Mouse (Mus musculus) heart, embryonic 13.5 days (tissue): ENCODE data around the gene Adam33. TPM values are rescaled to one million over a fixed set of nuclear protein-coding genes. Genes with fewer than 3 reads are reported as not detected.
"Not testable (repeated sequence)": the region's sequence is repeated elsewhere in the genome, so short reads cannot be mapped to it uniquely, and the experiment has no call there.

Experiments used
- ATAC-seq: fragments of 200-750 bp; cut with Nextera tagmentation; 2 replicates; pipeline ENCODE4 v1.8.0; 2017; ENCODE audit warnings: moderate TSS enrichment; ENCODE audit not compliant: insufficient number of reproducible peaks, low FRiP score, low TSS enrichment; ENCODE audit errors: extremely low read depth
- H3K27ac ChIP-seq: fragments of 300-500 bp; sonication (generic); replicated peaks from 2 replicates; pipeline ENCODE4 v1.5.1; 2015; ENCODE audit warnings: moderate library complexity, mild to moderate bottlenecking, inconsistent platforms
- H3K27me3 ChIP-seq: fragments of 300-500 bp; sonication (generic); replicated peaks from 2 replicates; pipeline ENCODE4 v1.6.1; 2015; ENCODE audit warnings: mild to moderate bottlenecking, inconsistent platforms
- H3K36me3 ChIP-seq: fragments of 300-500 bp; sonication (generic); 2 replicates; pipeline ENCODE4 v1.6.1; 2015; ENCODE audit warnings: mild to moderate bottlenecking, inconsistent platforms
- H3K4me1 ChIP-seq: fragments of 300-500 bp; sonication (generic); 2 replicates; pipeline ENCODE4 v1.6.1; 2015; ENCODE audit warnings: inconsistent platforms
- H3K4me2 ChIP-seq: fragments of 300-500 bp; sonication (generic); 2 replicates; pipeline ENCODE4 v1.6.1; 2015; ENCODE audit warnings: inconsistent platforms, mild to moderate bottlenecking, moderate library complexity
- H3K4me3 ChIP-seq: fragments of 300-500 bp; sonication (generic); 2 replicates; pipeline ENCODE4 v1.5.1; 2015; ENCODE audit warnings: moderate library complexity, mild to moderate bottlenecking, inconsistent platforms
- H3K9ac ChIP-seq: fragments of 300-500 bp; sonication (generic); 2 replicates; pipeline ENCODE4 v1.6.1; 2015; ENCODE audit warnings: inconsistent platforms, mild to moderate bottlenecking, moderate library complexity
- H3K9me3 ChIP-seq: fragments of 300-500 bp; sonication (generic); 2 replicates; pipeline ENCODE4 v1.6.1; 2016; ENCODE audit warnings: inconsistent platforms
- WGBS: fragments of 180-500 bp; shearing (Covaris S2); methylation state at CpG from one replicate; pipeline ENCODE4 v1.1.7; 2015; ENCODE audit warnings: mixed read lengths; 5-methylcytosine and 5-hydroxymethylcytosine counted together
- polyA plus RNA-seq: library from polyadenylated mRNA; unstranded; fragments of >200 nt; fragmentation: Nextera tagmentation; extraction: Ambion mirVana; gene quantifications from 2 replicates; pipeline ENCODE4 v1.2.1, GENCODE M21; 2015

Adam33 gene
- 11.7 and 12.8 TPM in 2 replicates for polyA plus RNA-seq

DNA sequence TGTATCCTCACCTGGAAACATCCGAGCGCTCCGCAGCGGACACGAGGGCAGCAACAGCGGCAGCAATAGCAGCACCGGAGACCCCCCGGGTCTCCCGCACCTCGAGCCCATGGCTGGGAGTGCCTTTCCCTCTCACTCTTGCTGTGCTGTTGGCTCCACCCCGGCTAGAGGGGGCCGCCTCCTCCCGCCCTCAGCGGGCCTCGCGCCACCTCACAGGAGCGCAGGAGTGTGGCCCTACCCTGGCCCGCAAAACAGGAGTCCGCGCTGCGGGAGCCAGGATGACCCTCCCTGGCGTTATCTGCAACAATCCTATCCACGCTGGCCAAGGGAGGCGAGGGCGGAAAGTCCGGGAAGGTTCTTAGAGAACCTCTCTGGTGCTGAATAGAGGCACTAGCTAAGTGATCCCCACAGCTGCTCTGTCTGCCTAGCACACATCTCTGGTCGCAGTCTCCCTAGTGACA lies at the start of gene Adam33:
TSS of gene Adam33 (minus strand) at position 411 of the 461 bp plus-strand sequence.
- no peaks in the 10 kb centered on the region for H3K36me3 ChIP-seq
- H3K4me1 ChIP-seq, result peaks cover 48% of the 10 kb centered on the region
- H3K4me2 ChIP-seq, result peak within 1 kb of the TSS; percentile 67
- H3K4me3 ChIP-seq, result peak within 1 kb of the TSS; percentile 45
- H3K27ac ChIP-seq, result no peak within 1 kb of the TSS
- H3K9ac ChIP-seq, result peak within 1 kb of the TSS; percentile 73
- no peak for ATAC-seq
- H3K27me3 ChIP-seq, result peaks cover 58% of the 10 kb centered on the region
- 3% methylated on average over 27 of the region's 27 CpGs for WGBS
- no peaks in the 10 kb centered on the region for H3K9me3 ChIP-seq

DNA sequence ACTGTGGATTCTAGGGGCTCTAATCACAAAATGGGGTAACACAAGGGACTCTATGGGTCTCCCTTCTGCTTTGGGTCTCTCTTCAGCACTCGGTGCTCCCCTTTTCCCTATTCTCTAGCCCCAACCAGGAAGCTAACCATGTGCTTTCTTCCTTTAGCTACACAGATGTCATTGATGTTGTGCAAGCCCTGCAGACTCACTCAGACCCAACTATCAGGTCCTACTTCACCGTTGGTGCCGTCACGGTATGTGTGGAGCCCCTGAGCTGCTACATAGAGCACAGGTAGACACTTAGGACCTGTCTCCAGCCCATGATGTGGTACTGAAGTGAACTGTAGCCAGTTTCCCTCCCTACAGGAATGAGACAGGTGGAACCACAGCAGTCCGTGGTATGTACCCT lies 42.4 kb upstream of the Adam33 start:
- ATAC-seq, result no peak

DNA sequence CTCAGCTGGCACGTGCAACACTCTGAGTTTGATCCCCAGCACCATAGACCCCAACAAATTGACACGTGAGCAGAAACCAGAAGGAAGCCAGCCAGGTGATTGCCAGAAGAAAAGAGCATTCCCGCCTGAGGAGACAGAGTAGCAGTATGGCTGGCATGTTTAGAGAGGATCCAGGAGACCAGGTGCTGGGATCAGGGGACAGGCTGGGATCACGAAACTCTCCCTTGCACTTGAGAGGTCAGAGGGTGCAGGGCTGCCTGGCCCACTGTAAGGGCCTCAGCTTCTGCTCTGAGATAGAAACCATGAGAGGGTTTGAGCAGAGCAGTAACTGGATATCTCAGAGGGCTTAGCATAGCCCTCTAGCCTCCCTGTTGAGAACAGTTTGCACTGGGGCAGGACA lies 41.4 kb upstream of the Adam33 start:
- not testable (repeated sequence) for ATAC-seq, H3K27me3 ChIP-seq, H3K9ac ChIP-seq, H3K4me2 ChIP-seq, H3K9me3 ChIP-seq, H3K36me3 ChIP-seq, H3K4me3 ChIP-seq, H3K27ac ChIP-seq
- peaks cover 12% of the 10 kb centered on the region for H3K4me1 ChIP-seq
- WGBS, result 67% methylated on average over 4 of the region's 4 CpGs

More for the DNA sequence above, 42.4 kb upstream of the Adam33 start:
- Histone ChIP-seq H3K9ac (no peak overlapping the region), H3K9me3 (no peaks in the 10 kb centered on the region), H3K4me3 (no peak overlapping the region), H3K4me1 (peaks cover 12% of the 10 kb centered on the region), H3K4me2 (no peak overlapping the region), H3K36me3 (no peaks in the 10 kb centered on the region), H3K27me3 (no peaks in the 10 kb centered on the region), H3K27ac (no peak overlapping the region)
- WGBS, result 77% methylated on average over 5 of the region's 5 CpGs

DNA sequence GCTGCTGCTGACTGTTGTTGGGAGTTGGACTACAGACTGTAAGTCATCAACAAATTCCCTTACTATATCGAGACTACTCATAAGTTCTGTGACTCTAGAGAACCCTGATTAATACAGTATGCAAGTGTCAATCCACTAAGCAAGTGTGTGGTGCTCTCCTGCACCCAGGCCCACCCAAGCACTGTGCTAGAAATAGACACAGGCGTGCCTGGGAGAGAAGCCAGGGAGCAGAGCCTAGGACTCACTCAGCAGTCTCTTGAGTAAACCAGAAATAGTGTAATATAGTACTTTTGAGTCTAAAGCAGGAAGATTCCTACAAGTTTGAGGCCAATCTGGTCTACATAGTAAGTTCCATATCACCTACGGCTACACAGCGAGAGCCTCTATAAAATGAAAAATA lies 40.4 kb upstream of the Adam33 start:
- Histone ChIP-seq H3K27ac (0 out of 2 replicates have a peak overlapping the region, but pooled peaks have one; percentile 28), H3K4me2 (no peak overlapping the region), H3K9ac (no peak overlapping the region), H3K27me3 (no peaks in the 10 kb centered on the region), H3K36me3 (no peaks in the 10 kb centered on the region), H3K4me1 (peaks cover 12% of the 10 kb centered on the region), H3K9me3 (no peaks in the 10 kb centered on the region), H3K4me3 (no peak overlapping the region)
- WGBS, result 55% methylated on average over 4 of the region's 4 CpGs
- ATAC-seq, result no peak

DNA sequence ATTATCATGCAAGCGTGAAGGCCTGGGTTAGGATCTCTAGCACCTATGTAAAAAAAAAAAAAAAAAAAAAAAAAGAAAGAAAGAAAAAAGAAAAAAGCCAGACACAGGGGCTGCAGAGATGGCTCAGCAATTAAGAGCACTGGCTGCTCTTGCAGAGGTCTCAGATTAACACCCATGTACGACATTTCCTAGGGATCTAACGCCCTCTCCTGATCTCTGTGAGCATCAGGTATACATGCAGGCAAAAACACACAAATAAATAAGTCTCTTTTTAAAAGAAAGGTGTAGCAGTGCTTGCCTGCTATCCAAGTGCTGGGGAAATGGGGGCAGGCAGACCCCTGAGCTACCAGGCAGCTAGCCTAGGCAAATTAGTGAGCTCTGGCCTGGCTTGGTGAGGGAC lies 37.9 kb upstream of the Adam33 start:
- Histone ChIP-seq H3K9ac (no peak overlapping the region), H3K4me1 (peaks cover 20% of the 10 kb centered on the region), H3K4me2 (no peak overlapping the region), H3K36me3 (no peaks in the 10 kb centered on the region), H3K27ac (no peak overlapping the region), H3K9me3 (no peaks in the 10 kb centered on the region), H3K27me3 (no peaks in the 10 kb centered on the region), H3K4me3 (no peak overlapping the region)
- ATAC-seq, result no peak
- 47% methylated on average over 3 of the region's 3 CpGs for WGBS

DNA sequence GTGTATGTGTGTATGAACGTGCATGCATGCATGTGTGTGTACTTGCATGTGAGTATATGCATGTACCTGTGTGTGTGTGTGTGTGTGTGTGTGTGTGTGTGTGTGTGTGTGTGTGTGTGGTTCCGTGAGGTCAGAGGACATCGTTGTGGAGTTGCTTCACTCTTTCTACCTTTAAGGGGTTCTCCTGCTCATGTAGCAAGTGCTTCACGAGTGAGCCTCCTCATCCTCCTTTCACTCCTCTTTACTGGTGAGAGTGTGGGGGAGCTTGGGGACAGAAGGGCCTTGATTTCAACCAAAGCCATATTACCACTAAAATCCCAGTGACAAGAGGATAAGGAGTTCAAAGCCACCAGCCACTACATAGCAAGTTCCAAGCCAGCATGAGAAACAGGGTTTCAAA lies 33.5 kb upstream of the Adam33 start:
- H3K4me3 ChIP-seq, result no peak overlapping the region
- H3K36me3 ChIP-seq, result no peaks in the 10 kb centered on the region
- H3K27me3 ChIP-seq, result no peaks in the 10 kb centered on the region
- no peak for ATAC-seq
- no peaks in the 10 kb centered on the region for H3K9me3 ChIP-seq
- WGBS, result 69% methylated on average over 4 of the region's 4 CpGs
- peak overlapping the region; percentile 86 for H3K27ac ChIP-seq
- H3K4me2 ChIP-seq, result no peak overlapping the region
- no peak overlapping the region for H3K9ac ChIP-seq
- peaks cover 17% of the 10 kb centered on the region for H3K4me1 ChIP-seq

DNA sequence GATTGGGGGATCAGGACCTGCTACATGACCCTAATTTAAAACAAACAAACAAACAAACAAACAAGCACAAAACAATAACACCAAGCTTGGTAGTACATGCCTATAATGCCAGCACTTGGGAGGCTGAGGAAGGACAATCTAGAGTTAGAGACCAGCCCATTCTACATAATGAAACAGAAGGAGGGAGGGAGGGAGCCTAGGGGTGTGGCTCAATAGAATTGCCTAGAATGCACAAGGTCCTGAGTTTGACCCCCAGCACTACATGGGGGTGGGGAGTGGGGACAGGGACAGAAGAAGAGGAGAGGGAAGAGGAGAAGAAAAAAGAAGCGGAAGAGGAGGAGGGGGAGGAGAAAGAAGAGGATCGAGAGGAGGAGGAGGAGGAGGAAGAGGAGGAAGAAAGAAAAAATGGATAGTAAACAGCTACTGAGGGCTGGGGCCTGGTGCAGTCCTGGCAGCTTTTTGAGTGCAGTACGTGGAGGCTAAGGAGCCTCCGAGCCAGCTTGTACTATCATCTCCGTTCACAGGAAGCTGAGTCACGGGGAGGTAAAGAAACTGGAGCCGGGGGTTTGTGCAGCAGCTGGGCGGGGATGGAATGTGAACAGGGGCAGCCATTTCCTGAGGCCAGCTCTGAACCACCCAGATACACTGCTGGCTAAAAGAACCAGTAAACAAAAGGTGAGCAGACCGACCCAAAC lies 32.6 kb upstream of the Adam33 start:
- peak overlapping the region; percentile 58 for H3K9ac ChIP-seq
- H3K4me1 ChIP-seq, result peaks cover 17% of the 10 kb centered on the region
- no peaks in the 10 kb centered on the region for H3K27me3 ChIP-seq
- 0 out of 2 replicates have a peak overlapping the region, but pooled peaks have one; percentile 10 for H3K4me3 ChIP-seq
- no peaks in the 10 kb centered on the region for H3K9me3 ChIP-seq
- ATAC-seq, result peak; percentile 72
- H3K36me3 ChIP-seq, result no peaks in the 10 kb centered on the region
- whole genome bisulfite sequencing, result 14% methylated on average over 9 of the region's 9 CpGs
- H3K27ac ChIP-seq, result peak overlapping the region; percentile 86
- H3K4me2 ChIP-seq, result peak overlapping the region; percentile 53

DNA sequence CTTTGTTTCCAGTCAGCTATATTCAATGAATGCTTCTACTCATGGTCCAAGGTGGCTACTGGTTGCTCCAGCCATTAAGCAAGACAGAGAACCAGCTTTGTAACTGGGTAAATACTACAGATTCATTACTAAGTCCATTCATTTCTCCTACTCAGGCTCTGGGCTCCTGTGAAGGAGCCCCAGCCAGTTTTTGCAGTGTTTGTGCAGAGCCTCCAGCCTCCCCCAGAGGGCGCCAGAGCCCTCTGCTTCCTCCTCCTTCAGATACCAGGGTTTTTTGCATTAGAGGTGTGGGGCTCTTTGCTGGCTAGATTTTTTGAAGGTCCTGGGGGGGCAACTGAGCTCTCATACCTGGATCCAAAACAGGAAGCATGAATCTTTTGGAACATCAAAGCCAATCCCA lies 31.2 kb upstream of the Adam33 start:
- H3K27me3 ChIP-seq, result no peaks in the 10 kb centered on the region
- H3K36me3 ChIP-seq, result no peaks in the 10 kb centered on the region
- no peak for ATAC-seq
- 0% methylated on average over 1 of the region's 1 CpGs for WGBS
- H3K4me2 ChIP-seq, result no peak overlapping the region
- H3K9ac ChIP-seq, result no peak overlapping the region
- H3K4me1 ChIP-seq, result peaks cover 17% of the 10 kb centered on the region
- no peak overlapping the region for H3K27ac ChIP-seq
- H3K9me3 ChIP-seq, result no peaks in the 10 kb centered on the region
- no peak overlapping the region for H3K4me3 ChIP-seq

DNA sequence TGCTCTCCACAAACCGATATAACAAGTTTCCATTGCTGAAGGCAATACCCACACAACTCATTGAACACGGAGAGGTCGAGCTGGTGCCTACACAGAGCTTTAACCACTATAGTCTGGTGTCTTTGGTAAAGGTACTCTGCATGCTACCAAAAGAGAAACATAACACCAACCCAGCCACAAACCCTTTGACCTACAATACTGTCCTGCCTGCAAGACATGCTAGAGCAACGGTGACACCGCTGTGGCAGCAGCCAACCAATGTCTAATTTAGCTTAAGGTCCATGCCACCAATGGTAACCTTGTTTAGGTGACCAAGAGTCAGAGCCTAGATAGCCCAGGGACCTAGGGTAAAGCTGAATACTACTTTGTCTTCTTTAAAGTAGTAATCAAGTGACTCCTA lies 30.0 kb upstream of the Adam33 start:
- Histone ChIP-seq H3K9ac (no peak overlapping the region), H3K4me2 (no peak overlapping the region), H3K9me3 (no peaks in the 10 kb centered on the region), H3K27ac (no peak overlapping the region), H3K36me3 (no peaks in the 10 kb centered on the region), H3K27me3 (no peaks in the 10 kb centered on the region), H3K4me1 (peaks cover 17% of the 10 kb centered on the region), H3K4me3 (no peak overlapping the region)
- 77% methylated on average over 5 of the region's 5 CpGs for WGBS
- ATAC-seq, result no peak

DNA sequence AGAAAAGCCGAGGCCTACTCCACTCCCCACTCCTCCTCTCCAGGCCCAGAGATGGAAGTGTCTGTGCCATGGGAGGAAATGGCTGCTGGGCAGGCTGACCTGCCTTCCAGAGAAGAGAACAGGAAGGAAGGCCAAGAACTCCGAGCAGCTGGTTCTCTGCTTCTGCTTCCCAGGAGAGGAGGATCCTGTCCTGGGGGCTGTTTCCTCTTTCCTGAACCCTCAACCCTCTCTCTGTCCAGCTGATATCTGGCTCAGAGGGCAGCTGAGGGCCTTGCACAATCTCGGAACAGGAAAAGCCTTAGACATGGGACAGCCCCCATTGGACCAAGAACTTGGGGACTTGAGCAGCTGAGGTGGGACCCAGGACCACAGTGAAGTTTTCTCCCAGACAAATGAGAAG lies 27.2 kb upstream of the Adam33 start:
- Histone ChIP-seq H3K4me3 (no peak overlapping the region), H3K27me3 (no peaks in the 10 kb centered on the region), H3K36me3 (no peaks in the 10 kb centered on the region), H3K9me3 (no peaks in the 10 kb centered on the region), H3K9ac (no peak overlapping the region), H3K27ac (peak overlapping the region; percentile 15; the same call in 1 of the 2 replicates), H3K4me2 (no peak overlapping the region), H3K4me1 (peaks cover 2% of the 10 kb centered on the region; the same call in 1 of the 2 replicates)
- 64% methylated on average over 3 of the region's 3 CpGs for WGBS
- ATAC-seq, result no peak

DNA sequence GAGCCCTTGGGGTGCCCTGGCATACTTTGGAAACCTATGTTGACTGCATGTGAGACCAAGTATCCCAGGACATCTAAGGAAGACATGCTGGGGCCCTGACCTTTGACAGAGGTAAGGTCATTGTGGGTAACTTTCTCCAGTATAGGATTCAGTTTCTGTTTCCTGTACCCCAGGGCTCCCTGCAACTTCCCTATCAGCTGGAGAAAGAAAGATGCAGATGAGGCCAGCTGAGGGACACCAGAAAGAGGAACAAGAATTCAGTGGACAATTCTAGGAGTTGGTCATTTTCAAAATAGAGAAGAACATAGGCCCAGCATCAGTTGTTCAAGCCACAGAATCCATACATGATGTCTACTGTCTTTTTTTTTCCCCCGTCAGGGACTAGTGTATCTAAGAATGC lies 26.0 kb upstream of the Adam33 start:
- Histone ChIP-seq H3K9me3 (no peaks in the 10 kb centered on the region), H3K36me3 (no peaks in the 10 kb centered on the region), H3K27ac (no peak overlapping the region), H3K27me3 (peaks cover 3% of the 10 kb centered on the region; the same call in 1 of the 2 replicates), H3K4me3 (no peak overlapping the region), H3K9ac (no peak overlapping the region), H3K4me2 (no peak overlapping the region), H3K4me1 (no peaks in the 10 kb centered on the region)
- ATAC-seq, result no peak
- WGBS, result 80% methylated on average over 1 of the region's 1 CpGs

DNA sequence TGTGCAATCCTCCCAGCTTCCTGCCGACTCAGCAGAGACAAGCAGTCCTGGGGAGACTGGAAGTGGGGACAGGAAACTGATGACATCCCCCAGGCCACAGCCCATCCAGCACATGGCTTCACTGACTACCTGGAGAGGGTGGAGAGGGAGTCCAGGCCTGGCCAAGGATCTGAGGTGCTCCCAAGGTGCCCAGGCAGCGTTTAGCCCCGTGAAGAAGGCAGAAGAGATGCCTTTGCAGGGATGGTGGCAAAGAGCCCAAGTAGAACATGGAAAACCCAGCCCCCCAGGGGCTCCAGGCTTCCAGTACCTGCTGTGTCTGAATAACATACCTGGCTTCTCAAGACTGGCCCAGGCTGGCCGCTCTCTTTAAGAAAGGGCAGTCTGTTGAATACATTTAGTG lies 25.0 kb upstream of the Adam33 start:
- H3K4me2 ChIP-seq, result no peak overlapping the region
- H3K36me3 ChIP-seq, result no peaks in the 10 kb centered on the region
- no peak overlapping the region for H3K4me3 ChIP-seq
- H3K27me3 ChIP-seq, result peaks cover 3% of the 10 kb centered on the region; the same call in 1 of the 2 replicates
- no peak for ATAC-seq
- no peak overlapping the region for H3K9ac ChIP-seq
- H3K27ac ChIP-seq, result no peak overlapping the region
- H3K9me3 ChIP-seq, result no peaks in the 10 kb centered on the region
- no peaks in the 10 kb centered on the region for H3K4me1 ChIP-seq
- 68% methylated on average over 4 of the region's 4 CpGs for WGBS
